ENCODE assay signal across 9 mouse cellular contexts in genomic region chrX:143966249-143966648, GRCm38 (mm10). TPM values are rescaled to one million over a fixed set of nuclear protein-coding genes. Genes with fewer than 3 reads are reported as not detected.
DNase-seq lines count a peak whose midpoint lies in the region; ATAC-seq and TF ChIP-seq lines count a peak whose summit lies in the region.
"Had no signal": no experiment of that assay in that cellular context is flagged by ENCODE, and none has a peak within 500 bp of the region (broad histone marks: within the 10 kb centered on the region; RNA-seq: fewer than 3 reads in every experiment).

No protein-coding gene starts in this region.

- no peak overlapping the region for H3K9ac ChIP-seq in lung, embryonic 14.5 days

- no peaks in the 10 kb centered on the region for H3K9me3 ChIP-seq in lung, embryonic 14.5 days (ENCODE audit: low read depth, low read length)

- no peaks in the 10 kb centered on the region for H3K36me3 ChIP-seq in lung, embryonic 14.5 days (ENCODE audit: insufficient read depth)

- H3K27ac ChIP-seq in lung, embryonic 14.5 days (ENCODE audit: low read depth), result no peak overlapping the region

- no peak overlapping the region for H3K4me3 ChIP-seq in lung, embryonic 14.5 days (ENCODE audit: low read depth, low read length)

- H3K4me1 ChIP-seq in lung, embryonic 14.5 days (ENCODE audit: insufficient read depth), result no peaks in the 10 kb centered on the region

- no peaks in the 10 kb centered on the region for H3K27me3 ChIP-seq in lung, embryonic 14.5 days (ENCODE audit: insufficient read depth, low read length)

- 47% methylated on average over 6 of the region's 6 CpGs for WGBS in lung, embryonic 14.5 days

- DNase-seq in cerebellum, postnatal 10 days, result peak; percentile 52 to 64
- DNase-seq in cerebellum, adult 8-10 months, result no peak
- peak; percentile 7 for DNase-seq in lung, embryonic 14.5 days
- no peak for DNase-seq in lung, postnatal 10 days
- DNase-seq in hindlimb bud, embryonic 11.5 days (ENCODE audit: extremely low spot score, low read depth, low spot score), result peak; percentile 3
- peak; percentile 65 for DNase-seq in retina, embryonic 14.5 days (ENCODE audit: low spot score)
- DNase-seq in layer of hippocampus, adult 9-10 months (ENCODE audit: low spot score), result no peak
- DNase-seq in liver, result no peak
- DNase-seq: thymus, postnatal 36 days had no signal

- no peak for TF ChIP-seq CTCF in lung, embryonic 14.5 days (IDR thresholded peaks at IDR 0.05; ENCODE audit: low read depth)

- peak; percentile 52; the same call in 1 of the 2 replicates for ATAC-seq in lung, embryonic 14.5 days (ENCODE audit: insufficient read depth)

- H3K4me2 ChIP-seq in lung, embryonic 14.5 days, result no peak overlapping the region

RNA-seq across cellular contexts. Expression of gene Dcx, which starts 33.1 kb away (rescaled TPM):
- 6.2 and 6.5 TPM in 2 replicates for polyA plus RNA-seq in lung, embryonic 14.5 days (2014; fragmentation: Nextera tagmentation; extraction: Ambion mirVana)

Comparison
In these comparisons a context has a peak if more than half of its experiments do, and no peak if none do; other contexts are left out.
1. DNase-seq: peak in cerebellum, postnatal 10 days (2 of 2), lung, embryonic 14.5 days (single experiment), hindlimb bud, embryonic 11.5 days (single experiment) and retina, embryonic 14.5 days (single experiment); none in cerebellum, adult 8-10 months (single experiment), lung, postnatal 10 days (single experiment), layer of hippocampus, adult 9-10 months (single experiment) and liver (single experiment).